Mouse (Mus musculus) left cerebral cortex, adult 18-20 months (tissue): ENCODE results near the gene Caprin2. TPM values are rescaled to one million over a fixed set of nuclear protein-coding genes. Genes with fewer than 3 reads are reported as not detected.
"Not testable (repeated sequence)": the region's sequence is repeated elsewhere in the genome, so short reads cannot be mapped to it uniquely, and the experiment has no call there.

Experiments
- DNase-seq, 2 experiments: peaks; one replicate each; pipeline ENCODE4 v3.0.0; 2021 to 2022; ENCODE audit warnings: low spot score in 2 of 2, mixed read lengths in 1 of 2
- long read RNA-seq, 2 experiments: library from polyadenylated mRNA; stranded (forward); transcript quantifications; one replicate each; pipeline ENCODE4 v2.0.0; 2021
- total RNA-seq, 2 experiments: library from RNA; stranded (reverse); gene quantifications; 2 replicates each; pipeline ENCODE4 v1.2.3; 2021

Gene Caprin2
- total RNA-seq = 1 to 10 TPM; 7.1 to 9.0 TPM
- long read RNA-seq, experiment 1, partial matches to known transcripts = 2 of 5 reads
- long read RNA-seq, experiment 1, other reads (novel, unspliced or antisense) = 1 of 5 reads
- long read RNA-seq, experiment 2, partial matches to known transcripts = 0 of 2 reads
- long read RNA-seq, experiment 2, other reads (novel, unspliced or antisense) = 2 of 2 reads

- peak; percentile 85 to 90 for DNase-seq
Observed at GRCm38 (mm10) chr6:148895773-148896506, at the start of gene Caprin2. Gene Caprin2, minus strand, starts transcription at chr6:148896237.

GRCm38 (mm10) chr6:148944767-148945508 lies 48.9 kb upstream of the Caprin2 start:
- peak; percentile 6 to 7 for DNase-seq

- no peak for DNase-seq
Observed at GRCm38 (mm10) chr6:148944344-148944766, 48.3 kb upstream of the Caprin2 start.

GRCm38 (mm10) chr6:148943695-148944094 lies 47.7 kb upstream of the Caprin2 start:
- no peak for DNase-seq

- DNase-seq = no peak
Observed at GRCm38 (mm10) chr6:148942406-148942805, 46.4 kb upstream of the Caprin2 start.

- DNase-seq = no peak
Observed at GRCm38 (mm10) chr6:148941880-148942279, 45.8 kb upstream of the Caprin2 start.

- DNase-seq = peak in 1 of 2 experiments; percentile 2
Observed at GRCm38 (mm10) chr6:148940383-148940782, 44.3 kb upstream of the Caprin2 start.

GRCm38 (mm10) chr6:148937693-148938092 lies 41.7 kb upstream of the Caprin2 start:
- no peak for DNase-seq

GRCm38 (mm10) chr6:148934961-148935590 lies 39.0 kb upstream of the Caprin2 start:
- DNase-seq = no peak

GRCm38 (mm10) chr6:148931281-148931680 lies 35.2 kb upstream of the Caprin2 start:
- no peak for DNase-seq

- DNase-seq = no peak
Observed at GRCm38 (mm10) chr6:148918841-148919398, 22.9 kb upstream of the Caprin2 start.

- no peak for DNase-seq
Observed at GRCm38 (mm10) chr6:148917672-148918071, 21.6 kb upstream of the Caprin2 start.

GRCm38 (mm10) chr6:148916817-148917216 lies 20.8 kb upstream of the Caprin2 start:
- DNase-seq = peak in 1 of 2 experiments; percentile 5

- DNase-seq = peak; percentile 32 to 51
Observed at GRCm38 (mm10) chr6:148913938-148914337, 17.9 kb upstream of the Caprin2 start.

GRCm38 (mm10) chr6:148911906-148912305 lies 15.9 kb upstream of the Caprin2 start:
- DNase-seq = not testable (repeated sequence)

- DNase-seq = no peak
Observed at GRCm38 (mm10) chr6:148906958-148907357, 10.9 kb upstream of the Caprin2 start.

- no peak for DNase-seq
Observed at GRCm38 (mm10) chr6:148902728-148903127, 6.7 kb upstream of the Caprin2 start.

GRCm38 (mm10) chr6:148896507-148896851 lies 442 bp upstream of the Caprin2 start:
- DNase-seq = no peak

GRCm38 (mm10) chr6:148894888-148895772 lies 907 bp downstream of the Caprin2 start:
- DNase-seq = peak; percentile 1 to 12

GRCm38 (mm10) chr6:148873911-148874310 lies 22.1 kb downstream of the Caprin2 start:
- no peak for DNase-seq
